Mouse (Mus musculus) thymus, postnatal 14 days (tissue): ENCODE results near the gene Xcl1.

Source experiments
- DNase-seq: peaks from one replicate; pipeline ENCODE4 v3.0.0; 2021

Gene Xcl1

GRCm38 (mm10) chr1:164900696-164901095 lies 34.6 kb downstream of the Xcl1 start:
- no peak for DNase-seq

GRCm38 (mm10) chr1:164900226-164900625 lies 35.1 kb downstream of the Xcl1 start:
- no peak for DNase-seq

- no peak for DNase-seq
Measured at GRCm38 (mm10) chr1:164899506-164899905, 35.8 kb downstream of the Xcl1 start.

DNA sequence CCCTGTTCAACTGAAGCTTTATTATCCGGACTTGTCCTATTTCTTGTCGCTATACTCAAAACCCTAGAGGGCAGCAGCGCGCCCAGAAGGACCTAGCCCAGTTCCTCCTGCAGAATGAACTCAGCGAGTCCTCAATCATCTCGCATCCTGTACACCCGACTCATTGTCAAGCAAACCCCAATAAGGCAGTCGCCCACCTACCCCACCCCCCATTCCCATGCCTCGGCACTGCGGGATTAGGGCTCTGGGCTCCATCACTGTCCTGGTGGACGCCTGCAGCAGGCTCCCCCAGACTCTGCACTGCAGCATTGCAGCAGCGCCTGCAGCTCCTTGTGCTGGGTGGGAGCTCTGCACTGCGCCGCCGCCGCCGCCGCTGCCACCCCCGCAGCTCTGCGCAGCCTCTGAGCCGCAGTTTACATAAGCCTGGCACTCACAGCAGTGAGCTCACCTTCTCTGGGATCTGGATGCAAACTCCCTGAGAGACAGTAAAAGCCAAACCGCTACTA lies 36.4 kb downstream of the Xcl1 start:
- DNase-seq = peak; percentile 79

DNA sequence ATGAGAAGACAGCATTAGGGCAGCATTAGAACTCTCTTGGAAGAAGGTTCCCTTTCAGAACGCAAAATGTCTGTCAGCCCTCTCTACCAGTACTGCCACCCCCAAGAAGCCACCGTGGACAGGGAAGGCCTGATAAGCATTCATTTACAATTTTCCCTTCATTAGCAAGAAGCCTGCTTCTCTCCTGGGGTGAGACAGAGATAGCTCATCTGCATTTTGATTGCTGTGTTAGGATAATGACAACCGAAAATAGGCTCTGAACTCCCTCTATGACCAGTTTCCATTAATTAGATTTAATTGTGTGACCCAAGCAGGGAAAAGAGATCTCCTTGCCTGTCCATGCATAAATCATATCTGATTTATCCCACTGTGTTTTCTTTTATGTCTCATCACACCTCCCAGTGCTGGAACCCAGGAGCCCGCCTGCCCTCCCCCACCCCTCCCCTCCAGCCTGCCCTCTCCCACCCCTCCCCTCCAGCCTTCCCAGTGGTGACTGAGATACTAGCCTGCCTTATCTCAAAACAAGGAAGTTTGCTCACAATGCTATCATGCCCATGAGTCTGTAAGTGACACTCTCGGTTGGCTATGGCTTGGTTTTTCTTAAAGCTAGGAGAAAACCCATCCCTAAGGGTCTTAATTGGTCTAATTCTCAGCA lies 38.0 kb downstream of the Xcl1 start:
- DNase-seq = no peak

- DNase-seq = no peak
Measured at GRCm38 (mm10) chr1:164896211-164897145, 38.8 kb downstream of the Xcl1 start.

DNA sequence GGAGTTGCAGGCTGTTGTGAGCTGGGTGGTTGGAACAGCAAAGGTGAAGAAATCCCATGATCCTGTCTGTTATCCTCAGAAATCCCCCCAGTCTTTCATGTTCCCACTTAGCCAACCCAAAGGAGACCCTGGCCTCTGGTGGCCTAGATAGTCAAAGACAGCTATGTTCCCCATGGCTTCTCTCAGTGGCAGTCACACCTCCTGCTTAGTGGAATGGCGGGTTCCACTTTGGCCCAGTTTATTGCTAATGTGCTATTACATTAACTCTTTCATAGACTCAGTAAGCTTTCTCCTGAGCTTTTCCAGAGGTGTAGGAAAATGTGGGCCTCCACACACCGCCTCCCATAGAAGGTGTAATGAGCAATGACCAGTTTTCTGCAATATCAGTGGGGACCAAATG lies 39.5 kb downstream of the Xcl1 start:
- DNase-seq = no peak

DNA sequence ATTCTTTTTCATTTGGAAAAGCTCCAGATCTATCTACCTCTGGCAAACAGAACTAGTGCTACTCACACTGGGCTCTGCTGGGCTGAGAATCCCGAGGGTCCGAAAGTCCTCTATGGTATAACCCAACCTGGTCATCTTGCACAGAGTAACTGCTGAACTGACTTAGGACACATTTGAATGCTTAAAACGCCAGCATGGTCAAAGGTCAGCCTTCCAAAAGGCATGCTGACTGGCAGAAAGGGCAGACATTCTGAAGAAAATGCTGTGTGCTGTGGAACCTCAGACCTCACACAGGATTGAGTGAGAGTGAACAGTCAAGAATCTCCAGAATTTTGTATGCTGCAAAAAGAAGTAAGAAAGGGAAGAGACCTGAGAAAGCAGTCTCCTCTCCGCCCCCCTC lies 45.0 kb downstream of the Xcl1 start:
- DNase-seq = no peak

GRCm38 (mm10) chr1:164888563-164888962 lies 46.8 kb downstream of the Xcl1 start:
- DNase-seq = no peak

DNA sequence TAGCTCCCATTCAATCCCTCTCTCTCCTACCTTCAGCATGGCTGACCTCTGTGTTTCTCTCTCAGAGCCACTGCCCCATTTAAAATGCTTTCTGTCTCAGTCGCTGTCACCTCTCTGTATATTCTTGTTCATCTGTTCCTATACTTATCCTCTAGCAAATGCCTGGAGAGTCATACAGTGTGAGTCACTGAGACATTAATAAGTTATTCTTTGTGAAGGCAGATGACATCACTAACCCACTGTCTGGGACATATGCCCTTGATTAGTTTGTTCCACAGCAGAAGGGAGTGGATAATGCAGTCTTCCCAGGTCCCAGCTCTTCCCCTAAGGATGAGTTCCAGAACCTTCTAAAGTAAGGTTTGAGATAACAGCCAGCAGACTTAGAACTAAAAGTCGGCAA lies 47.6 kb downstream of the Xcl1 start:
- DNase-seq = no peak

DNA sequence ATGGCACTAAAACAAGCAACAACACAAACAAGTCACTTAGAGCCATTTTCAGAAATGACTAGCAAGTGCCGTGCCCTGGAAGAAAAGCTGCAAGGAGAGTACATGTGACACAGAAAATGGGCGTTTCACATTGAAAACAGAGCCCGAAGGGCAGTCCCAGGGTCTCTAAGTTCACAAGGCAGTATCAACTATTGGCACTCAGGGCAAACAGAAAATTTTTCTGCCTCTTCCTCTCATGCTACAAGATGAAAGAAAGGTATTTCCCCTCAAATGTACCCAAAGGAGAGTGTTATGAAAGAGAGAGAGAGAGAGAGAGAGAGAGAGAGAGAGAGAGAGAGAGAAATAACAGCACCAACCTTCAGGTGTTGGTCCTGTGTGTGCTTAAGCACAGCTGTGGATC lies 53.4 kb downstream of the Xcl1 start:
- DNase-seq = no peak
